Mouse (Mus musculus): ENCODE results near the gene Lst1. TPM values are rescaled to one million over a fixed set of nuclear protein-coding genes. Genes with fewer than 3 reads are reported as not detected.
A peak's percentile ranks its signal among the peaks of the same experiment; 100 is the strongest.

Lst1 gene
- total and polyA plus RNA-seq, 3 experiments: 2.9 to 8.5 (median 8.4) TPM

DNA sequence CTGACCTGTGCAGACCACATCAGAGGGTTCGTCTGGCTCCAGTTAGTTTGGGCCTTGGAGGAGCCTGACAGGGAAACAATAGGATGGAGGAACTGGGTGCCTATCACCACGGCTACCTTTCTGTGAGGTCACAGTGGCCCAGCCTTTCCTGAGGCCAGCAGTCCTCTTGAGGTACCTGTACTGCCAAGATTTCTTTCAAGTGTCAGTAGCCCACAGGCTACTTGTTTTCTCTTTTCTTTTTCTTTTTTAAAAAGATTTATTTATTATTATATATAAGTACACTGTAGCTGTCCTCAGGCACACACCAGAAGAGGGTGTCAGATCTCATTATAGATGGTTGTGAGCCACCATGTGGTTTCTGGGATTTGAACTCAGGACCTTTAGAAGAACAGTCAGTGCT is 12.3 kb downstream of the Lst1 start, which contains the start of gene Aif1:
Gene Aif1 (minus strand): TSS at position 101 of the 400 bp plus-strand sequence.
- H3K79me2 ChIP-seq (replicated peaks; ENCODE audit: control insufficient read depth, extremely low read depth, insufficient read depth, poor library complexity, severe bottlenecking): no peaks in the 10 kb centered on the region
- no peaks in the 10 kb centered on the region for H3K9me3 ChIP-seq (replicated peaks; ENCODE audit: low read length)
- H3K36me3 ChIP-seq (replicated peaks in 1 of 2; ENCODE audit: control insufficient read depth in 1 of 2, insufficient read depth in 1 of 2, low read length in 1 of 2): no peaks in the 10 kb centered on the region
- in situ Hi-C loops (cut with MboI; ENCODE audit: low pct_ligation_motif_present, low pct_unique_long_range_greater_than_20kb, low sequenced_read_pairs) (no loop called here), dilution Hi-C loops (cut with MboI; ENCODE audit: extremely low pct_ligation_motif_present, extremely low pct_unique_long_range_greater_than_20kb, low sequenced_read_pairs) (no loop called here)
- H3K4me1 ChIP-seq (ENCODE audit: control insufficient read depth in 1 of 2, insufficient read depth in 2 of 2): peaks cover 17 to 50% of the 10 kb centered on the region in 2 experiments
- DNase-seq (ENCODE audit: extremely low read depth): no peak
- H3K27ac ChIP-seq (ENCODE audit: insufficient read depth, low read depth): peak within 1 kb of the TSS; percentile 96
- no peak within 1 kb of the TSS for H3K4me3 ChIP-seq (replicated peaks in 1 of 3; ENCODE audit: low read depth in 2 of 3, low read length in 2 of 3, poor library complexity in 1 of 3)
- peak within 1 kb of the TSS; percentile 3; the same call in 1 of the 2 replicates for H3K4me2 ChIP-seq (ENCODE audit: insufficient read depth, low read depth, poor library complexity, severe bottlenecking)
- peak within 1 kb of the TSS; percentile 21; the same call in 1 of the 2 replicates for H3K9ac ChIP-seq (ENCODE audit: insufficient read depth, low read depth)
- TF ChIP-seq HCFC1 (IDR thresholded peaks at IDR 0.05; ENCODE audit: low read depth, low read length) (no peak), MXI1 (IDR thresholded peaks at IDR 0.05; ENCODE audit: low read depth, low read length) (no peak), TCF12 (IDR thresholded peaks at IDR 0.05; ENCODE audit: low read depth, low read length) (no peak), SIN3A (IDR thresholded peaks at IDR 0.05; ENCODE audit: low read length) (no peak), RAD21 (IDR thresholded peaks at IDR 0.05; ENCODE audit: low read depth, low read length) (no peak), CHD1 (IDR thresholded peaks at IDR 0.05; ENCODE audit: low read depth, low read length) (no peak), CTCF (conservative IDR thresholded peaks at IDR 0.05 in 1 of 2, IDR thresholded peaks at IDR 0.05 in 1 of 2; ENCODE audit: low read depth in 2 of 2, low read length in 2 of 2) (no peak), RCOR1 (conservative IDR thresholded peaks at IDR 0.05; ENCODE audit: low read depth, low read length) (no peak), E2F4 (IDR thresholded peaks at IDR 0.05; ENCODE audit: insufficient replicate concordance, low read depth, low read length) (no peak), GABPA (IDR thresholded peaks at IDR 0.05; ENCODE audit: insufficient replicate concordance, low read depth, low read length) (no peak)
- no peaks in the 10 kb centered on the region for H3K27me3 ChIP-seq (replicated peaks)

DNA sequence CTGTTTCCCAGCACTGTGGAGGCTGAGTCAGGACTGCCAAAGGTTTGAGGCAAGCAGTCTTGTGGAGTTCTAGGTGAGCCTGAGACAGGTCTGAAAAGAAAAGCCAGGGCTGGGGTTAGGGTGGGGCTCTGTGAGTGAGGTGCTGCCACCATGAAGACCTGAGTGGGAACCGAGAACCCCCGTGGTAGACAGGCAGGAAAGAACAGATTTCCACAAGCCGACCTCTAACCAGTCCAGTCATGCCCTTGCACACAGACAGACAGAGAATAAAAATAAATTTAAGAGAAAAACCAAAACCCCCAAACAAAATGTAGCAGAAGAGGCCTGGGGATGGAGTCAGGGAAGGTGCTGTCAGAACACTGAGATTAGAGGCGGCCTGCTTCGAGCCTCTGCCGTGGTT is 12.9 kb downstream of the Lst1 start:
- H3K27me3 ChIP-seq (replicated peaks): no peaks in the 10 kb centered on the region
- TF ChIP-seq SMC3 (IDR thresholded peaks at IDR 0.05; ENCODE audit: low read depth, low read length) (no peak), IRF4 (IDR thresholded peaks at IDR 0.05; ENCODE audit: low read depth, low read length) (peak; percentile 61; the same call in 1 of the 2 replicates), PAX5 (IDR thresholded peaks at IDR 0.05; ENCODE audit: low read length) (no peak), TCF12 (IDR thresholded peaks at IDR 0.05; ENCODE audit: low read depth, low read length) (peak; percentile 30; the same call in 1 of the 2 replicates), POLR2A (IDR thresholded peaks at IDR 0.05; ENCODE audit: low read depth, low read length) (peak; percentile 18; the same call in 1 of the 2 replicates), POLR2AphosphoS2 (IDR thresholded peaks at IDR 0.05; ENCODE audit: low read depth, low read length) (no peak), ZMIZ1 (IDR thresholded peaks at IDR 0.05; ENCODE audit: low read depth, low read length) (no peak), MAX (IDR thresholded peaks at IDR 0.05; ENCODE audit: low read length) (no peak), KAT2A (IDR thresholded peaks at IDR 0.05; ENCODE audit: insufficient replicate concordance, low read length) (no peak), CHD1 (IDR thresholded peaks at IDR 0.05; ENCODE audit: low read depth, low read length) (peak; percentile 60; the same call in 1 of the 2 replicates), HCFC1 (IDR thresholded peaks at IDR 0.05; ENCODE audit: low read depth, low read length) (no peak), GABPA (IDR thresholded peaks at IDR 0.05; ENCODE audit: insufficient replicate concordance, low read depth, low read length) (no peak), TBP (conservative IDR thresholded peaks at IDR 0.05; ENCODE audit: low read depth, low read length) (no peak), SIN3A (IDR thresholded peaks at IDR 0.05; ENCODE audit: low read length) (no peak), RCOR1 (conservative IDR thresholded peaks at IDR 0.05; ENCODE audit: low read depth, low read length) (no peak), BHLHE40 (IDR thresholded peaks at IDR 0.05; ENCODE audit: low read depth, low read length) (peak; percentile 7; the same call in 1 of the 2 replicates), MAFK (IDR thresholded peaks at IDR 0.05; ENCODE audit: insufficient replicate concordance, low read length) (no peak), MAZ (IDR thresholded peaks at IDR 0.05; ENCODE audit: low read depth, low read length) (peak; percentile 45; the same call in 1 of the 2 replicates), ZKSCAN1 (IDR thresholded peaks at IDR 0.05; ENCODE audit: borderline replicate concordance, low read depth, low read length) (no peak), MEF2A (IDR thresholded peaks at IDR 0.05; ENCODE audit: borderline replicate concordance, low read depth, low read length) (peak; percentile 58; the same call in 1 of the 2 replicates), ZC3H11A (IDR thresholded peaks at IDR 0.05; ENCODE audit: low read depth, low read length) (no peak), NRF1 (IDR thresholded peaks at IDR 0.05; ENCODE audit: low read depth, low read length) (no peak), E2F4 (IDR thresholded peaks at IDR 0.05; ENCODE audit: insufficient replicate concordance, low read depth, low read length) (no peak), RAD21 (IDR thresholded peaks at IDR 0.05; ENCODE audit: low read depth, low read length) (no peak), JUN (IDR thresholded peaks at IDR 0.05; ENCODE audit: insufficient read depth, low read depth, low read length) (no peak)
- dilution Hi-C loops (cut with MboI; ENCODE audit: extremely low pct_ligation_motif_present, extremely low pct_unique_long_range_greater_than_20kb, low sequenced_read_pairs) (no loop called here), in situ Hi-C loops (cut with MboI; ENCODE audit: low pct_ligation_motif_present, low pct_unique_long_range_greater_than_20kb, low sequenced_read_pairs) (no loop called here)
- peak overlapping the region; percentile 96 for H3K27ac ChIP-seq (ENCODE audit: insufficient read depth, low read depth)
- H3K4me3 ChIP-seq (replicated peaks in 1 of 3; ENCODE audit: low read depth in 2 of 3, low read length in 2 of 3, poor library complexity in 1 of 3): no peak overlapping the region
- H3K4me1 ChIP-seq (ENCODE audit: control insufficient read depth in 1 of 2, insufficient read depth in 2 of 2): peaks cover 17 to 53% of the 10 kb centered on the region in 2 experiments
- no peaks in the 10 kb centered on the region for H3K9me3 ChIP-seq (replicated peaks; ENCODE audit: low read length)
- no peaks in the 10 kb centered on the region for H3K36me3 ChIP-seq (replicated peaks in 1 of 2; ENCODE audit: control insufficient read depth in 1 of 2, insufficient read depth in 1 of 2, low read length in 1 of 2)
- H3K79me2 ChIP-seq (replicated peaks; ENCODE audit: control insufficient read depth, extremely low read depth, insufficient read depth, poor library complexity, severe bottlenecking): no peaks in the 10 kb centered on the region
- H3K9ac ChIP-seq (ENCODE audit: insufficient read depth, low read depth): peak overlapping the region; percentile 21; the same call in 1 of the 2 replicates
- DNase-seq (ENCODE audit: extremely low read depth): no peak
- peak overlapping the region; percentile 3; the same call in 1 of the 2 replicates for H3K4me2 ChIP-seq (ENCODE audit: insufficient read depth, low read depth, poor library complexity, severe bottlenecking)

All from CH12.LX (cell line).